Mouse (Mus musculus) urinary bladder, postnatal 4 days (tissue): ENCODE measurements around the gene Aqp6.

ENCODE experiments used
- DNase-seq, 2 experiments: peaks; one replicate each; pipeline ENCODE4 v3.0.0; 2021 to 2022; ENCODE audit warnings: low spot score in 2 of 2

Aqp6 gene

DNA sequence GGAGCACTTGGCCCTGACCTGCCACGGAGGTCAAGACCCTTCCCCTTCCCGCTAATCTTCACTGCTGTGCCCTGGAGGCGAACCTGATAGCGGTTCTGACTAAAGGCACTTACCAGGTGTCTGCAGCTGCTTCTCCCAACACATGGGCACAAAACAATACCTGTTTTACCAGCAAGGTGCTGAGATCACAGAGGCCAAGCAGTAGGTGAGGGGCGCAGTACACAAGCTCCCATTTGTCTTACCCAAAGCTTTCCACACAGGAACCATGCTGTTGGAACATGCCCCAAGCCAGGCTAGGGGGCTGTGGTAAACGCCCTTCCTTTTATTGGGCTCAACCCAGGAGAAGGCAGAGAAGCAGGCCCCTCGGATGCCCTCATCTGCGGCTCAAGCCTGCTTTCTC is 3.6 kb upstream of the Aqp6 start:
- DNase-seq: no peak

DNA sequence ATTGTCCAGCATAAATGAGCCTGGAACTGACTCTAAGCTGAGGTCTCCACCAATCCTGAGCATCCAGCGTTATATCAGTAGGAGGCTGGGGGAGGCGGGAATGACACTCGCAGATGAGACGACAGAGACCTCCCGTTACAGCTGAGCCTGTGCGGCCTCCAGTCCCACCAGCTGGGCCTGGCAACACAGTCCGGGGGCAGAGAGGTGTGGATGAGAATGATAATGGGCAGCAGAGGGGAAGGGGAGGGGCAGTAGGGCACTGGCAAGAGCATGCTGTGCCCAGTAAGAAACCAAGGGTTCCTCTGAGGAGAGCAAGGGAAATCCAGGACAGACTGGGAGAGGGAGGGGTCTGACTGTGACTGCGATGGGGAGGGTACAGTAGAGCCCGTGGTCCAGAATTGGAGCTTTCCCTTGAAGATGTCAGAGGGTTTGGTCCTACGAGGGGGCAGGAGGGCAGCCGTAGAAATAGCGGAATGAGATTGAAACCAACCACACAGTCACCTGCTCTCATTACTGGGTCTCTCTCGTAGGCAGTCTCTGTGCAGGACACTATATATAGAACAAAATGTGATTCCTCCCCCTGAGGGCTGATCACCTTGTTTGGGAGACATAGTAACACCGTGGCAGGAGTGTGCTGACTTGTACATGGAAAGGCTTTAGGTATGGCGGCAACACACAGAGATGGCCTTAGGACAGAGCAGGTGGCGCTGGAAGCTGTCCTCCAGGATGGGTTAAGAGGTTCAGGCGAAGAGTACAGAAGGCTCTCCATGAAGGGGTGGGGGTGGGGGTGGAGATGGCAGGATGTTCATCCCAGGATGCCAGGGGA is 1.7 kb upstream of the Aqp6 start:
- DNase-seq: no peak

DNA sequence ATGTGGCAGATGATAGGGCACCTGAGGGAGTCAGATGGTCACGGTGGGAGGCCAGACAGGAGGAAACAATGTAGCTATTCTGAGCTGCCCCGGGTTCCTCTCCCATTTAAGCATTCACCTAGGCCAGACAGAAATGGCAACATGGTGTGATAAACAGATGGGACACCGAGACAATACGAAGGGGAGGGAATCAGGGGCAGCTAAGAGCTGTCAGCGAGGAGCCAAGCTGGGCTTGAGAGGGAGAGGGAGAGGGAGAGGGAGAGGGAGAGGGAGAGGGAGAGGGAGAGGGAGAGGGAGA is 572 bp downstream of the Aqp6 start:
- DNase-seq: no peak

DNA sequence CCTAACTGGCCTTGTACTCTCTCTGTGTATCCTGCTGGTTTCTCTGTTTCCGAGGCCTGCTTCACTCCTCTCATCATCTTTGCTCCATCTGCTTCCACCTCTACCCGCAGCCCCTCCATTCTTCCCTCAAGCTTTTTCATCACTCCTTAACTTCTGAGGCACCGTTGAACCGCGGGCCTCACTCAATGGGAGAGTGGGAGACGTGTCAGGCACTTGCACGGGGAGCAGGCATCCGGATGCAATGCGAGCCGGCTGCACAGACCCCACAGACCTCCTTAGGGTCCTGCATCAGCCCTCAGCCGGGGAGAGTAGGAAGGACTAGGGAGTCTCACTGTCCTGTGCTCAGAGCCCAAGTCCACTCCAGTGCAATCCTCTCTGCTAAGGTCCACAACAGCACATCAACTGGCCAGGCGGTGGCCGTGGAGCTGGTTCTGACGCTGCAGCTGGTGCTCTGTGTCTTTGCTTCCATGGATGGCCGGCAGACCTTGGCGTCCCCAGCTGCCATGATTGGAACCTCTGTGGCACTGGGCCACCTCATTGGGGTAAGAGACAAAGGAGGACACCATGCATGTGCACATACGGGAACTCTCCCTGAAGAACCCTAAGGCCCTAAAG is 1.1 kb downstream of the Aqp6 start:
- DNase-seq: peak in 1 of 2 experiments; percentile 15

DNA sequence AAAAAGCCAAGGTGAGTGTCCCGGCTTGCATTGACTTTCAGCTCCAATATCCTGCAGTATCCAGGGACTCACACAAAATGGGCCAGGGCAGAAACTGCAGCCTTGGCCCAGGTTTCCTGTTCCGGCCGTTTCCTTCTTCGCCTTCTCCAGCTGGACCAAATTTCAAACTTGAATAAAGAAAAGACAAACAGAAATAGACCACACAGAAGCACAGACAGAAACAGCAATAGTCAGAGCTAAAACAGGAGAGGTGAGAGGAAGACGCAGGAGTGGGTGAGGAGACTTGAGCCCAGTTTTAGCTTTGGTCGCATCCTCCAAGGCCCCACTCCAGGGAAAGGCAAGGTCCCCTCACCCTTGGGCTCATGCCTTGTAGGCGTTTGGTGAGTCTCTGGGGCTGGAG is 2.0 kb downstream of the Aqp6 start:
- DNase-seq: peak in 1 of 2 experiments; percentile 15

DNA sequence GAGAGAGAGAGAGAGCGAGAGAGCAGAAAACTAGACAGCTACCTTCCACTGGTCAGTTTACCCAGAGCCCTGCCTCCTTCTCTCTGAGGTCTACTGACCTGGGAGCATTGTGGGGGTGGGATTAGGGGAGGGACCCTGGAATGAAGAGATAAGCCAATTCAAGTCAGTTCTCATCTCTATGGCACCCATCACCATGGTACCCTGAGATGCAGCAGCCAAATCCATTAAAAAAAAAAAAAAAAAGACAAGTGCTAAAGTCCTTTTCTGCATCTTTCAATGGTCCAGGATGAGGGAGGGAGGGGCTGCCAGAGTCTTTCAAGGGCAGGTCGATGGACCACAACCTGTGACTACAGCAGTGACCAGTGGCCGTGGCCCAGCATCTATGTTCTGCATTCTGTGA is 4.4 kb downstream of the Aqp6 start:
- DNase-seq: no peak

DNA sequence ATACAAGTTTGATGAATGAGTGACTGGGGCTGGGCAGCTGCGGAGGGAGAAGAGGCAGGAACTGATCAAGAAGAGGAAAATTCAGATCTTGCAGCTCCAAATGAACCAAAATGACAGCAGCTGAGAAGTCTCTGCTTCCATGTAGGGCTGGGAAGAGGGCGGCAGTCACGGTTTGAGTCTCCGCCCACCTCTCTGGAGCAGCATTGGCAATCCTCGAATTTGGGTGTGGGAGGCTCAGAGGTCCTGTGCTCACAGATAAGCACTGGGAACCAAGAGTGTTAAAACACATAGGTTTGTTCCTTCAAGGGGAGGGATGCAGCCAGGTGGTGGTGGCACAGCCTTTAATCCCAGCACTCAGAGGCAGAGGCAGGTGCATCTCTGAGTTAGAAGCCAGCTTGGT is 5.3 kb downstream of the Aqp6 start:
- DNase-seq: no peak

DNA sequence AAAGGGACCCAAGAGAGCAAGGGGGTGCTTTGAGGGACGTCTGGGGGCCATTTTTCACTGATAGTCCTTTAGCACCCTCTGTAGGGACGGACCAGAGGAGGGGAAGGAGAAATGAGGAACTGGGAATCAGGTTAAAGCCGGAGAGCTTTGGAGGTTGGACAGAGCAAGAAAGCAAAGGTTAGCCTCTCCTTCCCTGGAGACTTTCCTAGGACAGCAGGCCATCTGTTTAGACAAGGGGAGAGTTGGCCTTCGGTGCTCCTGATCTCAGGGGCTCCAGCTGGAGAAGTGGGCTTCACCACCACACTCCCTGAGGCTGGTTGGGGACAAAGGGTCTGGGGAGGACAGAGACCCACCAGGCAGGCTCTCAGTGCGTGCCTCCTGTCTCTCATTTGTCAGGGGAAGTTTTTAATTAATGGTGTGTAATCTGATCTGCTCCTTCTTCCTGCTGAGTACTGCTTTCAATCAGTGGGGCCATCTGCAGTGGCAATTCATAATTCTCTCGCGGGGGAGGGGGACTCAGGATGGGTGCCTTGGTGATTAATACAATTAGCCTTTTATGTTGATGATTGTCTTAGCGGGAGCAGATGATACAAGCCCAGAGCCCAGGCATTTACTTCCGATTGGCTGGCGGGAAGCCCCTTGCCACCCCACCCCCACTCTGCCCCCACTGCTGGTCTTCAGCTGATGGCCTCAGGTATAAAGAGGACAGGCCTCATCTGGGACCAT is 6.4 kb downstream of the Aqp6 start:
- DNase-seq: no peak

DNA sequence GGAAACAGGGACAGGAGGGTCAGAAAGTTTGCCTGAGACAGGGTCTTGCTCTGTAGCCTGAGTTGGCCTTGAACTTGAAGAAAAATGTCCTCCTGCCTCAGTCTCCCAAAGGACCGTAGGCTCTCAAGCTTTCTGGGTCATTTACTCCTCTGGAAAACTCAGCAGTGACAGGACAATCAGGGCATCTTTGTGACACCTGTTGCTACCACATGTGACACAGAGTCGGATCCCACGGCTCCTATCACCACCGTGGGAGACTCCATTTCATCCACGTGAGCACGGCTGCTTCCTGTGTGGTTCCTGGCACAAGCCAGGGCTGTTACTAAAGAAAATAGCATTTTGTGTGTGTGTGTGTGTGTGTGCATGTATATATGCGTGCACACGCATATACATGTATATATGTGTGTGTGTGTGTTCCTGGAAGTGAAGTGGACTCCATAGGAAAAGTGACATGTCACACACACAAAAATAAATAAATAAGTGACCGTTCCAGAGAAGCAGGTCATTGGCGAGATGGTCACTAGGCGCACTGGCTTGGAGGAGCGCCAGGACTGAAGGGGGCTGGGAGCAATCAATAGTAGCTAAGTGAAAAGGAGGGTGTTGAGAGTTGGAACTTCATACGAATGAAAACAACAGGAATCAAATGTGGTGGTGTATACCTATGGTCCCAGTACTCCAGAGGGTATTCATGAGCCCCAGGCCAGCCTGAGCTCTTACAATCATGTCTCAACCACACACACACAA is 7.4 kb downstream of the Aqp6 start:
- DNase-seq: no peak

DNA sequence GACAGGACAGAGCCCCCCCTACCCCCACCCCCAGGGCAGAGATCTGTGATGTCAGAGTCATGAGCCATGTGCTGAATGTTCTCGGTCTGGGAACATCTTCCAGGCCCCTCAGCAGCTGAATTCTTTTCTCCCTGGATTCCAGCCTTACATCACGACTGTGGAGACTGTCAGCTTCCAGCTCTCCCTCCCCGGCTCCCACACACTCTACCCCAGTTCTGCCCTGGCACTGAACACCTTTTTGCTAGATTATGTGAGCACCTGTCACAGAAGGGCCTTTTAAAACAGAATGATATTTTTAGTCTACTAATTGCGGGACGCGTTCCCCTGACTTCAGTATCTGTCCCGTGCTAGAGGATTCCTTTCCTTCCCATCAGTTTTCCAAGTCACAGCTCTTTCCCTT is 10.4 kb downstream of the Aqp6 start:
- DNase-seq: no peak

DNA sequence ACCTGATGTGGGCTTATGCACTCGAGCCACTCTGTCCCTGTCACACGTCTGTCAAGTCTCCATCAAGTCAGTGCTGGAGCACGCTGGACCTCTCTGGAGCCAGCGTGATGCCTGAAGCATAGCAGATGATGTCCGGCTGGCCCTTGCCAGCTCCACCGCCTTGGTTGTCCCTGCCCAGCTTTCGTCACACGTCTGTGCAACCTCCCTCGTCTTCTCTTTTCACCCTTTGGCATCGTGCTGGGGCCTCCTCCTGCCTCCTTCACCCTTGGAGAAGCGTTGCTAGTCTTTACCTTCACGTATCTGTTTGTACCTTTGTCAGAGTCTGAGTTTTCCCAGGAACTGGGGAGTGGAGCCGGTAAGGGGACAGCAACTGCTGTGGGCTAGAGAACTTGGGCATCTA is 13.1 kb downstream of the Aqp6 start:
- DNase-seq: no peak

DNA sequence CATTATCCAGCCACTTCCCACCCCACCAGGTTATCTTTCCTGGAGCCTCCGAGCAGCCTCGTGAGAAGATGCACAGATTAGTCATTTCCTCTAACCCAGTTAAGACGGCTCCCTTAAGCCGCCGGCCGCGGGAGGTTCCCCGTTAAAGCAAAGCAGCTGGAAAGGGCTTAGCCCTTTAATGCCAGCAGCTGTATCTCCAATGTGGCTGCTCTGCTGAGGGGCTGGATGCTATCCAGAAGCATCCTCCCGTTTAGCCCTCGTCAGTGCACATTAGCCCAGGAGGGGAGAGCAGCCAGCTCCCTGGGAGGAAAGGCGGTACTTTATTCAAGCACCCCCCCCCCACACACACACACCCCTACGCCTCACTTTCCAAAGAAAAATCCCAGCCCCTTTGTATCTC is 13.6 kb downstream of the Aqp6 start:
- DNase-seq: peak in 1 of 2 experiments; percentile 60

DNA sequence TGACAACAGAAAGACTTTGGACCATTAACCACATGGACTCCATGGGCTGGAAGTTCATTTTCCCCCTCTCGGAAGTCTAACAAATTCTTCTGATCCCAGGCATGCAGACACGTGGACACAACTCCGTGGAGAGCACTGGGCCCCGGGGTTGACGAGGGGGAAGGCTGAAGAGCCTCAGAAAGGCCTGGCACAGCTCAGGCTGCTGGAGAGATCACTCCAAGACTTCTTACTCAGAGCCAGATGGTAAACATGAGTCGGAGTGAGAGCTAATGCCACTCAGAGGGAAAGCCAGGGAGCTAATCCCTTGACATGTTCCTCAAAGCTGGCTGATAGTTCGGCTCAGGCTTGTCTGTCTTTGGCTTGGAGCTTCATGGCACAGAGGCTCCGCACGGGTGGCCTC is 14.0 kb downstream of the Aqp6 start:
- DNase-seq: no peak

DNA sequence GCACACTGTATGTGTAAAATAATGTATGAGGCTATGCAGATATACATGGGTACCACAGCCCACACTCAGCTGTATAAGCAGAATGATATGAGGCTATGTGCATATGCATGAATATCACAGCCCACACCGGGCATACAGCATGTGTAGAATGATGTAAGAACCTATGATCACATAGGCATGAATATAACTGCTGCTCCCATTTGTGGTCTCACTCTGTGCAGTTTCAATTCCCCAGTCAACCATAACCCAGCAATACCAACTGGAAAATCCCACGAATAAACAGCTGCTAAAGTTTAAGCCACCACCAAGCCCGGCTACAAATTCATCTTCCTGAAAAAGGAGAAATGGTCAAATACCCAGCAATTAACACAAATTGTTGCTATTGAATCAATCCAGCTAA is 17.4 kb downstream of the Aqp6 start:
- no peak for DNase-seq

DNA sequence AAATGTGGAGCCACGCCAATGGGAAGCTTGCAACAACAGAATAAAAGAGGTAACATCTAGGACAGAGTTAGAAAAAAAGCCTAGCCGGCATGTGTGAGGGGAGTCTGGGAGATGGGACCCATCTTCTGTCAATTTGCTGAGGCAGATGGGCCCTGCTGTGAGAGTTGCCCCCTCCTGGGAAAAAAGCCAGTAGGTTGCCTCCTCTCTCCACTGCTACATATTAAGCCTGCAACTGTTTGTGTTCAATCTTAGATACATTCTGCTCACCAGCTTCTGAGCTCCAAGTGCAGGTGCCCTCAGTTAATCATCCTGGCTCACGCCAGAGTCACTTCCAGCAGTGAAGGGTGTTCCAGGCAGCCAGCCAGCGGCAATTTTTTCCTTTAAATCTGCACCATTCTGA is 18.6 kb downstream of the Aqp6 start:
- no peak for DNase-seq

DNA sequence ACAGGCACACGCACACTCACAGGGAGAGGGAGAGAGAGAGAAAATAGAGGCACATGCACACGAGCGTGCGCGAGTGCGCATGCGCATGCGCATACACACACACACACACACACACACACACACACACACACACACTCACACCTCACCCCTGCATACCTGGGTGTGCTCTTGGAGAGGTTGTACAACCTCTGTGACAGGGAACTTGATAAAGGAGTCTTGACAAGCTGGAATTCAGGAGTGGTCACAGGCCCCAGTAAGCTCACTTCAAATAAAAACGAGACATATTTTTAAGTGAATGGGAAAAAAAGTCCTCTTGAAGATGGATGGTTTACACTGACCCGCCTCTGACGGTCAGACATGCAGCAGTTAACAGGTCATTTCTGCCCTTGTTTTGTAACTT is 20.9 kb downstream of the Aqp6 start:
- no peak for DNase-seq

DNA sequence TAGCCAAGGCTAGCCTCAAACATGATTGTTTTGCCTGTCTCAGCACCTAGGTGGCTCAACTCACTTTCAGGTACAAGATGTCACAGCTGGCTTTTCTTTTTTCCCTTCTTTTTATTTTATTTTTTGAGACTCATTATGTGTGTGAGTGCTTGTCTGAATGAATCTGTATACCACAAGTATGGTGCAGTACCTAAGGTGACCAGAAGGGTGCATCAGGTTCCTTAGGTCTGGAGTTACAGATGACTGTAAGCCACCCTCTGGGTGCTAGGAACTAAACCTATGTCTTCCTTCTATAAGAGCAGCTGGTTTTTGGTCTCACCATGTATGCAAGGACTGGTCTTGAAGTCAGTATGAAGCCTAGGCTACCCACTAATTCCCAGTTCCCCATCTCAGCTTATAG is 30.4 kb downstream of the Aqp6 start:
- no peak for DNase-seq

DNA sequence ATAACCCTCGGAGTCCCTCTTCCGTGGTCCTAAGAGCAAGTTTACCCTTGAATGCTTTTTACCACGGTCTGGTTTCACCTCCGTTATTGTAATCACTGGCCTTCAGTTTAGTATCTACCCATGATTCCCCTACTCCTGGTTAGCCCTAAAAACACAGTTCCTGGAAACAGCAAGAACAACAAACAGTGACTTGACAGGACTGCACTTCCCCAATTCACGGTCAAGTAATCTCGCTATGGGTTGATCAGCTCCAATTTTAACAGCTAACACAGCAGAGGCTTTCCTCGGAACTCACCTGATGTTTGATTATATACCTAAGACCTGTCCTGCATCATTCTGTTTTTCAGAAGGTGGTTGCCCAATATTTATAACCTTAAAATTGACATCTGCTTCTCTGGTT is 33.5 kb downstream of the Aqp6 start:
- no peak for DNase-seq

DNA sequence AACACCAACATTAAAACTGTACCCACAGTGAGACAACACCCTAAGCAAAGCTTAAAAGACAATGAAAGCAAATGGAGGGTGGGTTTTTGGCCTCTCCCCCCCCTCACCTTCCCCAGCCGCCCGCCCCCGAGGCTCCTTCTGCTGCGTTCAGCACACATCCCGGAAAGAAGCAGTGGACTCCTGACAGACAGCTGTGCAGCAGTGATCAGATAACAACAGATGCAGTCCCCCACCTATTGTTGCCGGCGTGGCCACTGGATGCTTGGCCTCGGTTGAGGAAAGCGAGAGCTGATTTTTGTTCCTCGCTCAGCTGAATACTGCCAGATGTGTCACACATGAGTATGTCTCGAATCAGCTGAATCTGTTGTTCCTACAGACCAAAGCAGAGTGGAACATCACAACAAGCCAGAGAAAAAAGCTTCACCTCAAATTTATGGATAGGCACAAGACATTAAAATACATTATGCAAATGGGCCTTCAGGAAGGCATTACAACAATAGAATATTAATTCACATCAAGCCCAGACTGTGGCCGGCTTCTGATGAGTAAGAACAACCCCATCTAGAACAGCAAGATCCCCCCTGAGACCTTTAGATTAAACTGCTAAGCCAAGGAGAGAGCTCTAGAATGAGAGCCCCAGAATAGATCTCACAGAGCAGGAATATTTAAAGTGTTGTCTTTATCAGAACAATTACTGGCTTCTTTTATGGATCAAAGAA is 36.4 kb downstream of the Aqp6 start:
- no peak for DNase-seq

DNA sequence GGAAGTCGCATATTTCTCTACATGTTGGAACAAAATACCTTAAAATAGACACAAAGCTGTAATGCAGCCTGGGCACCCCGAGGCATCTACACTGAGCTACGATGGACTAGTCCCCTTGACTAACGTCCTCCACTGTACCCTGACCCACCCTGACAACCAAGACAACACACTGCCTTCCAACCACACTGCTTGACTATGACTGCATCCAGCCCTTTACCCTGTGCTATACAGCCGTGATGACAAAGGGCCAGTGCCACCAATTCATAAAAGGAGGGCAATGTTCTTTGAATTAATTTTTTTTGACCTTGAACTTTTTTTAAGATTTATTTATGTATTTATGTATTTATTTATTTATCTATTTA is 36.9 kb downstream of the Aqp6 start:
- no peak for DNase-seq

DNA sequence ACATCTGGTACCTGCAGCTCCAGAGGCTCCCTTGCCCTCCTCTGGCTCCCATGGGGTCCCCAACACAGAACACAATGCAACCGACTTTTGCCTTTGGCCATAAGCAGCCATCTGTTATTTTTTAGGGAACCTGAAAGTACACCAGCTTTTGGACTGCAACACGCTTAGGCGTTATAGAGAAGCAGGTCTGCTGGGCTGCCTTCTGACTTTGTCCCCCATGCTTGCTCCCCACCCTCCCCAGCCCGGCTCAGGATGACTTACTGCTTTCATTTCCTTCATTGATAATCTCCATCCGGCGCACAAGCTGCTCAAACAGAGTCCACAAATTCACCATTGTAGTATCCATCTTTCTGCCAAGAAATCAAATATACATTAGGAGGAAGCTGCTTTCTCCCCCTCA is 41.4 kb downstream of the Aqp6 start:
- no peak for DNase-seq

DNA sequence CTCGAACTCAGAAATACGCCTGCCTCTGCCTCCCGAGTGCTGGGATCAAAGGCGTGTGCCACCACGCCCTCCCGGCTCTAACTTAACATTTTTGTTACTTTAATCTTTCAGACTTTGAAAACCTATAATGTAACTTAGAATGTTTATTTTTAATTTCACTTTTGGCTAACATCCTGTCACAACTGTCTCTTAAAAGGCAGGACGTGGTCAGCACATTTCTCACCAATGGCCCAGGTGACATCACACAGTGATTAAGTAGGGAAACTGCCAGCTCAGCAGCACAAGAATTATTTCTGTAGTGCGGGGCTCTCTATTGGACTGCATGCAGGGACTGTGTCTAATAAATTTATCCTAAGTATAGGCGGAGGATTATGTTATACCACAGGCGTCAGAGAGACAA is 42.6 kb downstream of the Aqp6 start:
- DNase-seq: no peak
